Mouse (Mus musculus) liver, adult 2 months (tissue): Measurements from ENCODE around the gene Pea15a.

ENCODE experiments used
- CTCF ChIP-seq: fragments of 200-500 bp; IDR thresholded peaks from 2 replicates; pipeline ENCODE4 v1.5.1; 2011; ENCODE audit warnings: low read depth, low read length, control low read depth
- POLR2A ChIP-seq: fragments of 200-500 bp; IDR thresholded peaks from 2 replicates; pipeline ENCODE4 v1.6.1; 2011; ENCODE audit warnings: low read length, control low read depth; ENCODE audit not compliant: insufficient read depth; ENCODE audit errors: extremely low read depth

GRCm38 (mm10) chr1:172186401-172187289 lies 20.0 kb downstream of the Pea15a start:
- TF ChIP-seq POLR2A (no peak), CTCF (peak; percentile 17; the same call in 1 of the 2 replicates)
